Mouse (Mus musculus): Measurements from ENCODE around the gene Pax8. TPM values are rescaled to one million over a fixed set of nuclear protein-coding genes. Genes with fewer than 3 reads are reported as not detected.

The Pax8 gene
- polyA plus RNA-seq, 1 experiment: not detected

DNA sequence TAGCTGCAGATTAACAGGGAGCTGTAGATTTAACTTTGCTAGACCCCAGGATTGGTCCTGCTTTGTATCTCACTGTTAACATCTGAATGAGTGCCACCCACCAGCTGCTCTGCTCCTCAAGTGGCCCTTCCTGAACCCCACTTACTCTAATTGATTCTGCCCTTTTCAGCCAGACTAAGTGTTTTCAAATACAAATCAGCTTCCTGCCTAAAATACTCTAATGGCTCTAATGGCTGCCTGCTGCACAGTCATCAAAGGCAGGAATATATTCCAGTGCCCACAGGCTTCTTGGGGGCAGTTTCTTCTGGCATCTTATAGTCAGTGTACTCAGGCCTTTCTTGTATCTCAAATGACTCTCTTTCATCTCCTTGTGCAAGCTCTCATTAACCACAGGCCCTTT is 33.5 kb downstream of the Pax8 start:
- H3ac ChIP-seq (ENCODE audit: control insufficient read depth, insufficient read length): no peak overlapping the region
- H3K36me3 ChIP-seq (ENCODE audit: control insufficient read depth, insufficient read depth): no peaks in the 10 kb centered on the region
- no peaks in the 10 kb centered on the region for H3K27me3 ChIP-seq (ENCODE audit: control insufficient read depth, insufficient read depth, insufficient read length)
- TF ChIP-seq POLR2AphosphoS2 (IDR thresholded peaks at IDR 0.05; ENCODE audit: insufficient read length, low read depth): no peak
- no peak for TF ChIP-seq USF1 (IDR thresholded peaks at IDR 0.05; ENCODE audit: low read depth)
- TF ChIP-seq TCF12 (IDR thresholded peaks at IDR 0.05; ENCODE audit: insufficient read depth, poor library complexity, severe bottlenecking): no peak
- TF ChIP-seq SRF (IDR thresholded peaks at IDR 0.05; ENCODE audit: control insufficient read depth, insufficient read length, low read depth): no peak
- no peak for TF ChIP-seq MAX (IDR thresholded peaks at IDR 0.05; ENCODE audit: low read depth)
- TF ChIP-seq E2F4 (IDR thresholded peaks at IDR 0.05; ENCODE audit: insufficient read depth): no peak
- TF ChIP-seq POLR2A (IDR thresholded peaks at IDR 0.05; ENCODE audit: insufficient read length, low read depth): no peak
- no peak for TF ChIP-seq MYOD1 (IDR thresholded peaks at IDR 0.05; ENCODE audit: control insufficient read depth in 1 of 3, insufficient read length in 2 of 3, low read depth in 2 of 3)
- TF ChIP-seq CEBPB (IDR thresholded peaks at IDR 0.05; ENCODE audit: insufficient read depth, poor library complexity, severe bottlenecking): no peak
- TF ChIP-seq TCF3 (IDR thresholded peaks at IDR 0.05; ENCODE audit: insufficient read length, low read depth): no peak
- TF ChIP-seq MYOG (IDR thresholded peaks at IDR 0.05; ENCODE audit: control insufficient read depth in 1 of 3, insufficient read depth in 1 of 3, insufficient read length in 2 of 3, low read depth in 2 of 3): no peak
- no peak for TF ChIP-seq REST (IDR thresholded peaks at IDR 0.05; ENCODE audit: insufficient read depth, insufficient read length)
- H3K4me3 ChIP-seq: no peak overlapping the region
- H3K79me2 ChIP-seq (ENCODE audit: control insufficient read depth, insufficient read depth): no peaks in the 10 kb centered on the region
- no peak overlapping the region for H3K4me2 ChIP-seq (ENCODE audit: low read depth)

DNA sequence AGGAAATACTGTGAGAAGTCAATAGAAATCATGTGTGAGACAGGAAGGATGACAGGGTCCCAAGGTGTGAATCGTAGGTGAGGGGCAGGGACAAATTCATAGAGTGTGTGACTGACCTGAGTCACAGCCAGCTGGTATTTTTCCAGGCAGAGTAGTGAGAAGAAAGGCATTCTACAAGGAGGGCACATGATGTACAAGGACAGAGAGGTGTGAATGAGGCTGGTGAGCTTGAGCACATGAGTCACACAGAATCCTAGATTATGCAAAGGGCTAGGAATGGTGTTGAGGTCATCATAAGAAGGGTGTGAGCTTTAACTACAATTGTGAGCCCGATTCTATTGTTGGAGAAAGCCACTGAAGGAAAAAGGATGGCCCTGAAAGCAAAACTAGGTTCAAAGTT is 35.3 kb downstream of the Pax8 start:
- H3K4me3 ChIP-seq: no peak overlapping the region
- H3K79me2 ChIP-seq (ENCODE audit: control insufficient read depth, insufficient read depth): no peaks in the 10 kb centered on the region
- no peaks in the 10 kb centered on the region for H3K36me3 ChIP-seq (ENCODE audit: control insufficient read depth, insufficient read depth)
- H3ac ChIP-seq (ENCODE audit: control insufficient read depth, insufficient read length): no peak overlapping the region
- no peaks in the 10 kb centered on the region for H3K27me3 ChIP-seq (ENCODE audit: control insufficient read depth, insufficient read depth, insufficient read length)
- no peak overlapping the region for H3K4me2 ChIP-seq (ENCODE audit: low read depth)
- TF ChIP-seq TCF12 (IDR thresholded peaks at IDR 0.05; ENCODE audit: insufficient read depth, poor library complexity, severe bottlenecking) (no peak), MYOD1 (IDR thresholded peaks at IDR 0.05; ENCODE audit: control insufficient read depth in 1 of 3, insufficient read length in 2 of 3, low read depth in 2 of 3) (no peak), CEBPB (IDR thresholded peaks at IDR 0.05; ENCODE audit: insufficient read depth, poor library complexity, severe bottlenecking) (no peak), TCF3 (IDR thresholded peaks at IDR 0.05; ENCODE audit: insufficient read length, low read depth) (no peak), REST (IDR thresholded peaks at IDR 0.05; ENCODE audit: insufficient read depth, insufficient read length) (no peak), MYOG (IDR thresholded peaks at IDR 0.05; ENCODE audit: control insufficient read depth in 1 of 3, insufficient read depth in 1 of 3, insufficient read length in 2 of 3, low read depth in 2 of 3) (no peak), POLR2A (IDR thresholded peaks at IDR 0.05; ENCODE audit: insufficient read length, low read depth) (no peak), USF1 (IDR thresholded peaks at IDR 0.05; ENCODE audit: low read depth) (no peak)

DNA sequence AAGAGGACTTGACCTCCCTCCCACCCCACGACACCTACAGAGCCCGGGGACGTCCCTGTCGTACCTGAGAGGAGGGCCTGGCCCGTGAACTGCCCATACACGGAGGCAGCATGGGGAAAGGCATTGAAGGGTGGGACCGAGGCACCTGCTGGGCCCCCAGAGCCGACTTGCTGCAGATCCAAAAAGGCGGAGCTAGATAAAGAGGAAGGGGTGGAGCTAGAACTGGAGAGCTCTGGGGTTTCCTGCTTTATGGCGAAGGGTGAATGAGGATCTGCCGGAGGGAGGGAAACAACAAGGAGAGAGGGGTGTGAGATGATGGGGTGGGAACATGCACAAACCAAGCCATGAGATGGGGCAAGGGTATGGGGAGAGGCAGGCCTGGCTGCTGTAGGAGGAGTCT is 39.7 kb downstream of the Pax8 start:
- Histone ChIP-seq H3K79me2 (ENCODE audit: control insufficient read depth, insufficient read depth) (no peaks in the 10 kb centered on the region), H3ac (ENCODE audit: control insufficient read depth, insufficient read length) (no peak overlapping the region), H3K4me3 (no peak overlapping the region), H3K27me3 (ENCODE audit: control insufficient read depth, insufficient read depth, insufficient read length) (no peaks in the 10 kb centered on the region), H3K4me2 (ENCODE audit: low read depth) (no peak overlapping the region), H3K36me3 (ENCODE audit: control insufficient read depth, insufficient read depth) (no peaks in the 10 kb centered on the region)
- no peak for TF ChIP-seq MAX (IDR thresholded peaks at IDR 0.05; ENCODE audit: low read depth)
- TF ChIP-seq POLR2AphosphoS2 (IDR thresholded peaks at IDR 0.05; ENCODE audit: insufficient read length, low read depth): no peak

DNA sequence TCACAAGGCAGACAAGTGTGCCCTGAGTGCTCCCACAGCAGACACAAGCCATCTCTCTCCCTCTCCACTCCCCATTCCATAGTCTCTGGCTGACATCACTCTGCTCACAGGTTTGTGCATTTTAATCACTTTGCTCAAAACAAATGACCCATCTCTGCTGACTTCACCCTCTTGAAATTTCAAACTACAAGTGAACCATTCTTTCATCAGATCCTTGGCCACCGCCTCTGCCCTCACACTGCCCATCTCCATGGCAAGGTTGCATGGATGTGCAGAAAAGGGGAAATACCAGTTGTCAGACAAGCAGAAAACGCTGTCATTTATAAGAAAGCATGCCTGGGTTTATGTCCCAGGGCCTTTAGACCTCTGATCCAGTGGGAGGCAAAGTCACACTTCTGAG is 40.7 kb downstream of the Pax8 start:
- H3K79me2 ChIP-seq (ENCODE audit: control insufficient read depth, insufficient read depth): no peaks in the 10 kb centered on the region
- no peaks in the 10 kb centered on the region for H3K27me3 ChIP-seq (ENCODE audit: control insufficient read depth, insufficient read depth, insufficient read length)
- no peaks in the 10 kb centered on the region for H3K36me3 ChIP-seq (ENCODE audit: control insufficient read depth, insufficient read depth)
- no peak overlapping the region for H3K4me3 ChIP-seq
- TF ChIP-seq USF1 (IDR thresholded peaks at IDR 0.05; ENCODE audit: low read depth) (no peak), TCF3 (IDR thresholded peaks at IDR 0.05; ENCODE audit: insufficient read length, low read depth) (no peak), MAX (IDR thresholded peaks at IDR 0.05; ENCODE audit: low read depth) (no peak), MYOD1 (IDR thresholded peaks at IDR 0.05; ENCODE audit: control insufficient read depth in 1 of 3, insufficient read length in 2 of 3, low read depth in 2 of 3) (no peak), TCF12 (IDR thresholded peaks at IDR 0.05; ENCODE audit: insufficient read depth, poor library complexity, severe bottlenecking) (no peak), CEBPB (IDR thresholded peaks at IDR 0.05; ENCODE audit: insufficient read depth, poor library complexity, severe bottlenecking) (no peak), POLR2AphosphoS2 (IDR thresholded peaks at IDR 0.05; ENCODE audit: insufficient read length, low read depth) (no peak), REST (IDR thresholded peaks at IDR 0.05; ENCODE audit: insufficient read depth, insufficient read length) (no peak), SRF (IDR thresholded peaks at IDR 0.05; ENCODE audit: control insufficient read depth, insufficient read length, low read depth) (no peak), POLR2A (IDR thresholded peaks at IDR 0.05; ENCODE audit: insufficient read length, low read depth) (no peak), MYOG (IDR thresholded peaks at IDR 0.05; ENCODE audit: control insufficient read depth in 1 of 3, insufficient read depth in 1 of 3, insufficient read length in 2 of 3, low read depth in 2 of 3) (no peak), E2F4 (IDR thresholded peaks at IDR 0.05; ENCODE audit: insufficient read depth) (no peak)
- H3K4me2 ChIP-seq (ENCODE audit: low read depth): no peak overlapping the region
- no peak overlapping the region for H3ac ChIP-seq (ENCODE audit: control insufficient read depth, insufficient read length)

DNA sequence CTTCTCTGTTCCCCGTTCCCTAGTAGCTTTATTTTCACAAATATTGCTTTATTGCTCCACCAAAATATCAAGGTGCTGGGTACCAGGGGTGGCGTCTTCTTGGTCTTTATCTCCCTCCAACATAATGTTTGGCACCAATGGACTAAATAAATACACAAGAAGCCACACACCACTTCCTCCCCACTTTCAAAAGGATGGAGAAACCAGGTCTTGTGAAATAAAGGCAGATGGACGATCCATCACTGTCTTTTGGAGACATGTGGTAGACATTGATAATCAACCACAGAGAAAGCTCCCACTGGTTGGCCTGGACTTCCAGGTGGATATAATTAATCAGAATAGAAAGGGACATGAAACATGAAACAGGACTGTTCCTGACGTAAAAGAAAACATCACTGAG is 45.6 kb downstream of the Pax8 start:
- H3K4me2 ChIP-seq (ENCODE audit: low read depth): no peak overlapping the region
- H3K79me2 ChIP-seq (ENCODE audit: control insufficient read depth, insufficient read depth): no peaks in the 10 kb centered on the region
- TF ChIP-seq SRF (IDR thresholded peaks at IDR 0.05; ENCODE audit: control insufficient read depth, insufficient read length, low read depth) (no peak), MYOD1 (IDR thresholded peaks at IDR 0.05; ENCODE audit: control insufficient read depth in 1 of 3, insufficient read length in 2 of 3, low read depth in 2 of 3) (no peak), E2F4 (IDR thresholded peaks at IDR 0.05; ENCODE audit: insufficient read depth) (no peak), TCF12 (IDR thresholded peaks at IDR 0.05; ENCODE audit: insufficient read depth, poor library complexity, severe bottlenecking) (no peak), REST (IDR thresholded peaks at IDR 0.05; ENCODE audit: insufficient read depth, insufficient read length) (no peak), POLR2AphosphoS2 (IDR thresholded peaks at IDR 0.05; ENCODE audit: insufficient read length, low read depth) (no peak), USF1 (IDR thresholded peaks at IDR 0.05; ENCODE audit: low read depth) (no peak), MYOG (IDR thresholded peaks at IDR 0.05; ENCODE audit: control insufficient read depth in 1 of 3, insufficient read depth in 1 of 3, insufficient read length in 2 of 3, low read depth in 2 of 3) (no peak), CEBPB (IDR thresholded peaks at IDR 0.05; ENCODE audit: insufficient read depth, poor library complexity, severe bottlenecking) (no peak), TCF3 (IDR thresholded peaks at IDR 0.05; ENCODE audit: insufficient read length, low read depth) (no peak)
- no peak overlapping the region for H3ac ChIP-seq (ENCODE audit: control insufficient read depth, insufficient read length)
- no peaks in the 10 kb centered on the region for H3K27me3 ChIP-seq (ENCODE audit: control insufficient read depth, insufficient read depth, insufficient read length)
- no peak overlapping the region for H3K4me3 ChIP-seq
- no peaks in the 10 kb centered on the region for H3K36me3 ChIP-seq (ENCODE audit: control insufficient read depth, insufficient read depth)
